Mouse (Mus musculus): Measurements from ENCODE around the gene Frem1. TPM values are rescaled to one million over a fixed set of nuclear protein-coding genes. Genes with fewer than 3 reads are reported as not detected.

Gene Frem1
- polyA plus RNA-seq, 1 experiment = not detected

DNA sequence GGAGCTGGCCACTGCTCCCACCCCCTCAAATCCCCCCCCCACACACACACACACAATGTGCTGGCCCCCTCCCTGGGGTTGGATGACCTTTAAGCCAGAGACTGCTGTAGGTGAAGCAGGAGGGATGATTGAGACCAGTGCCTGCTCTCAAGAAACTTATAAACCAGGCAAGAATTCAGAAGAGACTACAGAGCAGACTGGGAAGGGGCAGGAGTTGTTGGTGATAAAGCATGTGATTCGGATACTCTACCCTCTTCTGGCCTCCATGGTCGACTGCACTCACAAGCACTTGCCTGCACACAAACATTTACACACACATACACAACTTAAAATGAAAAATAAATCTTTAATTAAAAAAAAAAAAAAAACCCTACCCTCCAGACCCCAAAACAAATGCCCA, 6.0 kb upstream of the Frem1 start:
- no peaks in the 10 kb centered on the region for H3K4me1 ChIP-seq (ENCODE audit: control insufficient read depth)
- H3K9me3 ChIP-seq (ENCODE audit: control insufficient read depth, low read length) = no peaks in the 10 kb centered on the region
- H3K27me3 ChIP-seq (ENCODE audit: control insufficient read depth) = peaks cover 1% of the 10 kb centered on the region
- no peaks in the 10 kb centered on the region for H3K36me3 ChIP-seq (ENCODE audit: control insufficient read depth)
- H3K4me3 ChIP-seq (replicated peaks) = no peak overlapping the region
- TF ChIP-seq TAL1 (IDR thresholded peaks at IDR 0.05; ENCODE audit: low read length) (no peak), GATA1 (IDR thresholded peaks at IDR 0.05; ENCODE audit: low read length) (no peak)

DNA sequence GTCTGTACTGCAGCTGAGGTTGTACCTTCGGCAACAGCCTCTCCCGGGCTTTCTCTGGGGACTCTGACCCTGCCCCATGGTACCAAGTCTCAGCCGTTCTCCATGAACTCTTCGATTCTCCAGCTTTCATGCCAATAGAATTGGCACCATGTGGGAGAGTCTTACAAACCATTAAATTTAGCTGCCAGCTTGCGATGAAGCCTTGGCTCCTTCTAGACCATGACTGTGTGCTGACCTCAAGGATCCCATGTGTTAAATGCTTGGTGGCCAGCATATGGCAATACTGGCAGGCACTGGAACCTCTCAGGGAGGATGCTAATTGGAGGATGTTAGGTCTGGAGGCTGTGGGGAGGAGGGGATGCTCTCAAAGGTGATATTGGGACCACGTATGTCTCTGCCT, 4.4 kb upstream of the Frem1 start:
- TF ChIP-seq GATA1 (IDR thresholded peaks at IDR 0.05; ENCODE audit: low read length) (no peak), TAL1 (IDR thresholded peaks at IDR 0.05; ENCODE audit: low read length) (no peak)
- Histone ChIP-seq H3K9me3 (ENCODE audit: control insufficient read depth, low read length) (no peaks in the 10 kb centered on the region), H3K27me3 (ENCODE audit: control insufficient read depth) (peaks cover 17% of the 10 kb centered on the region), H3K4me1 (ENCODE audit: control insufficient read depth) (no peaks in the 10 kb centered on the region), H3K36me3 (ENCODE audit: control insufficient read depth) (no peaks in the 10 kb centered on the region), H3K4me3 (replicated peaks) (no peak overlapping the region)

DNA sequence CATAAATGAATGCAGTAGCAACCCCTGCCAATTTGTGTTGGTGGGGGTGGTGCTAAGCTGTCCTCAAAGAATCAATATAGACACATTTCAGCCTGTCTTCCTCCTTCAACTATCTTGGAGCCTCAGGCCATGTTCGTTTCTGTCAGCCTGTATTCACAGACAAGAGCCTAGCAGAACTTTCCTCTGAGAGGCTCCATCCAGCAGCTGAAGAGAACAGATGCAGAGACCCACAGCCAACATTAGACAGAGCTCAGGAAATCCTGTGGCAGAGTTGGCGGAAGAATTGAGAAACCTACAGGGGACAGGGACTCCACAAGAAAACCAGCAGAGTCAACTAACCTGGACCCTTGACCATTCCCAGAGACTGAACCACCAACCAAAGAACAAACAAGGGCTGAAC, 3.3 kb upstream of the Frem1 start:
- H3K27me3 ChIP-seq (ENCODE audit: control insufficient read depth) = peaks cover 24% of the 10 kb centered on the region
- H3K4me3 ChIP-seq (replicated peaks) = no peak overlapping the region
- TF ChIP-seq GATA1 (IDR thresholded peaks at IDR 0.05; ENCODE audit: low read length) = no peak
- no peak for TF ChIP-seq TAL1 (IDR thresholded peaks at IDR 0.05; ENCODE audit: low read length)
- no peaks in the 10 kb centered on the region for H3K4me1 ChIP-seq (ENCODE audit: control insufficient read depth)
- H3K9me3 ChIP-seq (ENCODE audit: control insufficient read depth, low read length) = no peaks in the 10 kb centered on the region
- no peaks in the 10 kb centered on the region for H3K36me3 ChIP-seq (ENCODE audit: control insufficient read depth)

DNA sequence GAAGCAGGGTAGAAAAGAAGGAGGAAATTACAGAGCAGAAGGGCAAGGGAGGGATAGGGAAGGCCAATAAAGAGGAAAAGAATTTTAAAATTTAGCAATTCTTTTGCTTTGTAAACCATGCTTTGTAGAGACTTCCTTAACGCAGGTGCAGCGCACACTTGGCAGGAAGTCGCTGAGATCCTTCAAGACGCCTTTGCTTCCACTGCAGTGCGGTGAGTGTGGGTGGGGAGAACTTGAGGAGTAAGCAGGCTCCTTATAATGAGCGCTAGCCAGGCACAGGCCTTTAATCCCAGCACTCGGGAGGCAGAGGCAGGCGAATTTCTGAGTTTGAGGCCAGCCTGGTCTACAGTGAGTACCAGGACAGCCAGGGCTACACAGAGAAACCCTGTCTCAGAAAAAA, 1.1 kb upstream of the Frem1 start:
- Histone ChIP-seq H3K4me1 (ENCODE audit: control insufficient read depth) (no peaks in the 10 kb centered on the region), H3K9me3 (ENCODE audit: control insufficient read depth, low read length) (no peaks in the 10 kb centered on the region), H3K36me3 (ENCODE audit: control insufficient read depth) (no peaks in the 10 kb centered on the region), H3K27me3 (ENCODE audit: control insufficient read depth) (peaks cover 24% of the 10 kb centered on the region), H3K4me3 (replicated peaks) (no peak overlapping the region)
- TF ChIP-seq TAL1 (IDR thresholded peaks at IDR 0.05; ENCODE audit: low read length) (no peak), GATA1 (IDR thresholded peaks at IDR 0.05; ENCODE audit: low read length) (no peak)

DNA sequence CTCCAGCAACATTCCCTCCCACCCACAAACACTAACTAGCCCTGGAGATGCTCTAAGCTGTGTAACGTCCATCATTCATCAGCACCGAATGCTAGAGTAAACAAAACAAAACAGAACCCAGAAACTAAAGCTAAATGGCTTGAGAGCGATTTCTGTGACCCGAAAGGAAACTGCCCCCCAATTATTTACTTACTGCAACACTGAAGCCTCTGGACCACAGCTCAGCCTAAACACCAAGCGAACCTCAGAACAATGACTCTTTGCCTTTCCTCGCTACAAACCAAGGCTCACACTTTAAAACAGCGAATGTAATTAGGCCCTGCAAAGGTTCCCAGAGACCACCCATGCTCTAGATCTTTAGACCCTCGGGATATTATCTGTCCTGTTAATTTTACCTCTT, 963 bp downstream of the Frem1 start:
- no peak for TF ChIP-seq TAL1 (IDR thresholded peaks at IDR 0.05; ENCODE audit: low read length)
- no peak for TF ChIP-seq GATA1 (IDR thresholded peaks at IDR 0.05; ENCODE audit: low read length)
- Histone ChIP-seq H3K4me1 (ENCODE audit: control insufficient read depth) (no peaks in the 10 kb centered on the region), H3K36me3 (ENCODE audit: control insufficient read depth) (no peaks in the 10 kb centered on the region), H3K4me3 (replicated peaks) (no peak overlapping the region), H3K27me3 (ENCODE audit: control insufficient read depth) (peaks cover 24% of the 10 kb centered on the region), H3K9me3 (ENCODE audit: control insufficient read depth, low read length) (no peaks in the 10 kb centered on the region)

- Histone ChIP-seq H3K4me3 (replicated peaks) (no peak overlapping the region), H3K27me3 (ENCODE audit: control insufficient read depth) (peaks cover 24% of the 10 kb centered on the region)
- no peak for TF ChIP-seq TAL1 (IDR thresholded peaks at IDR 0.05; ENCODE audit: low read length)
- no peak for TF ChIP-seq GATA1 (IDR thresholded peaks at IDR 0.05; ENCODE audit: low read length)
Measured at GRCm38 (mm10) chr4:83050151-83050796, 1.9 kb downstream of the Frem1 start.

DNA sequence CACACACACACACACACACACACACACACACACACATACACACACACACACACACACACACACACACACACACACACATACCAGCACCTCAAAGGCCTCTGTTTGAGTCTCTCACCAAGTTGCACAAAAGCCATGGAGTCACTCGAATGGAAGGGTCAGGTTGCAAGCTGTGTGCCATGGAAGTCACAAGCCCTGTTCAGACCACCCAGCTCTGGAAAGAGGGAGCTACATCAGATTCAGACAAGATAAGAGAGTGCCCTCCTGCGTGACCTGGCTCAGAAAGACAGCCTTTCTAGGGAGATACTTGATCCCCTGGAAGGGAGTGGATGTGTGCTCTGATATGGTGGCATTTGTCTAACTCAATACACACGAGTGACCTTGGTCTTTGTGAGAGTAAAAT, 2.9 kb downstream of the Frem1 start:
- no peak for TF ChIP-seq GATA1 (IDR thresholded peaks at IDR 0.05; ENCODE audit: low read length)
- no peak for TF ChIP-seq TAL1 (IDR thresholded peaks at IDR 0.05; ENCODE audit: low read length)
- Histone ChIP-seq H3K9me3 (ENCODE audit: control insufficient read depth, low read length) (no peaks in the 10 kb centered on the region), H3K36me3 (ENCODE audit: control insufficient read depth) (no peaks in the 10 kb centered on the region), H3K4me1 (ENCODE audit: control insufficient read depth) (no peaks in the 10 kb centered on the region), H3K4me3 (replicated peaks) (no peak overlapping the region), H3K27me3 (ENCODE audit: control insufficient read depth) (peaks cover 24% of the 10 kb centered on the region)

More at GRCm38 (mm10) chr4:83050151-83050796, 1.9 kb downstream of the Frem1 start:
- Histone ChIP-seq H3K9me3 (ENCODE audit: control insufficient read depth, low read length) (no peaks in the 10 kb centered on the region), H3K36me3 (ENCODE audit: control insufficient read depth) (no peaks in the 10 kb centered on the region), H3K4me1 (ENCODE audit: control insufficient read depth) (no peaks in the 10 kb centered on the region)

GRCm38 (mm10) chr4:83048561-83048960, 3.6 kb downstream of the Frem1 start:
- TF ChIP-seq GATA1 (IDR thresholded peaks at IDR 0.05; ENCODE audit: low read length) (no peak), TAL1 (IDR thresholded peaks at IDR 0.05; ENCODE audit: low read length) (no peak)
- no peaks in the 10 kb centered on the region for H3K9me3 ChIP-seq (ENCODE audit: control insufficient read depth, low read length)
- H3K36me3 ChIP-seq (ENCODE audit: control insufficient read depth) = no peaks in the 10 kb centered on the region
- H3K27me3 ChIP-seq (ENCODE audit: control insufficient read depth) = peaks cover 24% of the 10 kb centered on the region
- H3K4me3 ChIP-seq (replicated peaks) = no peak overlapping the region
- H3K4me1 ChIP-seq (ENCODE audit: control insufficient read depth) = no peaks in the 10 kb centered on the region

DNA sequence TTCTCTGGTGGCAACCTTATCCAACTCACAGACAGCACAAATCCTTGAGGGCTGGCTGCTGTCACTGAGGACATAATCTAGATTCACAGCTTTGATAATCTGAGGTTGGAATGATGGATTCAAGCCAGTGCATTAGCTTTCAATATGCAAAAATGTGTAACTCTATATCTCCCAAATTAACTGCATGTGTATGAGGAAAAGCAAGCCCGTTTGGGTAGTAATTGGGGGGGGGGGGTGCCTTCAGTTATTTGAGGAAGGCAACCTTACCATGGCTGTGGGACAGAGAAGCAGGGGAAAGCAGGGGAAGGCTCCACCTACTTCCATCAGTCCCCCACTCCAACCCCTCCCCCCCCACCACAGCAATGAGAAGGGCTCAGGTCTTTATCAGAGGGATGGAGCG, 5.3 kb downstream of the Frem1 start:
- no peak for TF ChIP-seq TAL1 (IDR thresholded peaks at IDR 0.05; ENCODE audit: low read length)
- no peak for TF ChIP-seq GATA1 (IDR thresholded peaks at IDR 0.05; ENCODE audit: low read length)
- no peaks in the 10 kb centered on the region for H3K36me3 ChIP-seq (ENCODE audit: control insufficient read depth)
- H3K27me3 ChIP-seq (ENCODE audit: control insufficient read depth) = peaks cover 10% of the 10 kb centered on the region
- no peaks in the 10 kb centered on the region for H3K9me3 ChIP-seq (ENCODE audit: control insufficient read depth, low read length)
- H3K4me3 ChIP-seq (replicated peaks) = no peak overlapping the region
- H3K4me1 ChIP-seq (ENCODE audit: control insufficient read depth) = no peaks in the 10 kb centered on the region

DNA sequence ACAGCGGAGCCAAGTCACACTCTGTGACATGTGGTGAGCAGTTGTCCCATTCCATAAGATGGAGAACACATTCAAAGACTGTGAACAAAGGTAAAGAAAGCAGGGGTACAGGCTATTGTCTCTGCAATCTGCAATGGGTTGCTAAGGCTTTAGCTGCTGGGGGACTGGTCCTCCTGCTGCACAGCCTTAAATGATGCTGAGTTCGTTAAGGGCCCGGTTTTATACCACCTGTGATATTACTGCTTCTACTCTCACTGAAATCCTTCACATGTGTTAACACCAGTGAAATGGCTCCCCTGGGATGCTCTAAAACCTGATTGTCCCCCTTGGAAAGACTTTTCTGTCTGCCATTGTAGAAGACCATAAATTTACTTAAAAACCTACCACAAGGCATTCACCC, 6.1 kb downstream of the Frem1 start:
- H3K4me1 ChIP-seq (ENCODE audit: control insufficient read depth) = no peaks in the 10 kb centered on the region
- no peaks in the 10 kb centered on the region for H3K9me3 ChIP-seq (ENCODE audit: control insufficient read depth, low read length)
- H3K27me3 ChIP-seq (ENCODE audit: control insufficient read depth) = peaks cover 3% of the 10 kb centered on the region
- no peak for TF ChIP-seq TAL1 (IDR thresholded peaks at IDR 0.05; ENCODE audit: low read length)
- TF ChIP-seq GATA1 (IDR thresholded peaks at IDR 0.05; ENCODE audit: low read length) = no peak
- H3K4me3 ChIP-seq (replicated peaks) = no peak overlapping the region
- H3K36me3 ChIP-seq (ENCODE audit: control insufficient read depth) = no peaks in the 10 kb centered on the region
